Mouse (Mus musculus): ENCODE data around the gene Rdm1. TPM values are rescaled to one million over a fixed set of nuclear protein-coding genes. Genes with fewer than 3 reads are reported as not detected.
A peak's percentile ranks its signal among the peaks of the same experiment; 100 is the strongest.
"Not testable (repeated sequence)": the region's sequence is repeated elsewhere in the genome, so short reads cannot be mapped to it uniquely, and the experiment has no call there.

The Rdm1 gene
- polyA plus RNA-seq, 1 experiment from 2014 or later, result 9.4 TPM

- Histone ChIP-seq H3K9ac (replicated peaks; ENCODE audit: low read depth, low read length) (peak overlapping the region; percentile 46), H3K36me3 (ENCODE audit: control insufficient read depth, insufficient read depth, low read length) (no peaks in the 10 kb centered on the region), H3K4me3 (ENCODE audit: low read depth, low read length) (peak overlapping the region; percentile 56), H3K9me3 (ENCODE audit: control insufficient read depth, low read length) (no peaks in the 10 kb centered on the region), H3K27me3 (ENCODE audit: control insufficient read depth, insufficient read depth, low read length) (no peaks in the 10 kb centered on the region), H3K27ac (ENCODE audit: low read depth, low read length) (peak overlapping the region; percentile 81), H3K4me2 (ENCODE audit: low read depth, low read length) (peak overlapping the region; percentile 81), H3K4me1 (ENCODE audit: control insufficient read depth, insufficient read depth, low read length) (0 out of 2 replicates have a peak, but pooled peaks cover 2% of the 10 kb centered on the region)
- under 1% methylated on average over 33 of the region's 33 CpGs for WGBS
- ATAC-seq (ENCODE audit: low read depth), result peak; percentile 52
These were observed 1.0 kb downstream of the Rdm1 start for GRCm38 (mm10) chr11:101627857-101628559.

DNA sequence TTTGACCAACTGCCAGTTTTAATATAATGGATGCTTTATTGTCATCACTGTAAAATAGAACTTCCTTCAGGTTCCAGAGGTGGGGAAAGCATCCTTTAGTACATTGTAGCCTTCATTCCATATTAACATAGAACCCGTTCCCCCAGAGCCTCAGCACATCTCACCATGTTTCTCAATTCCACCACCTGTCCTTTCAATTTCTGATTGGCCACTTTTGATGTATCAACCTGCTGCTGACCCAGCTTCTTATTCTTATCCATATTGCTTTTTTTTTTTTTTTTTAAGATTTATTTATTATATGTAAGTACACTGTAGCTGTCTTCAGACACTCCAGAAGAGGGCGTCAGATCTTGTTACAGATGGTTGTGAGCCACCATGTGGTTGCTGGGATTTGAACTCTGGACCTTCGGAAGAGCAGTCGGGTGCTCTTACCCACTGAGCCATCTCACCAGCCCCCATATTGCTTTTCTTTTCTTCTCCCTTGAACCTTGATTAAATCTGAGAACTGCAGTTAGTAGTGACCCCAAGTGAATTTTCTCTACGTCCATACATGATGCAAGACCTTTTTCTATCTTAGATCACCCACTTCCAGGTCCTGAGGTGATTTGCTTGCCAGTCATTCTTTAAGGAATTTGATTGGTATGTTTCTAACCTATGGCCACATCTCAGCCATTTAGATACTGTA is 1.9 kb downstream of the Rdm1 start:
- H3K27me3 ChIP-seq (ENCODE audit: control insufficient read depth, insufficient read depth, low read length); H3K27ac ChIP-seq (ENCODE audit: low read depth, low read length); H3K36me3 ChIP-seq (ENCODE audit: control insufficient read depth, insufficient read depth, low read length); H3K9me3 ChIP-seq (ENCODE audit: control insufficient read depth, low read length); H3K4me3 ChIP-seq (ENCODE audit: low read depth, low read length); H3K4me1 ChIP-seq (ENCODE audit: control insufficient read depth, insufficient read depth, low read length); ATAC-seq (ENCODE audit: low read depth); H3K9ac ChIP-seq (replicated peaks; ENCODE audit: low read depth, low read length): not testable (repeated sequence)
- peak overlapping the region; percentile 81 for H3K4me2 ChIP-seq (ENCODE audit: low read depth, low read length)
- WGBS, result 79% methylated on average over 4 of the region's 5 CpGs

- H3K36me3 ChIP-seq (ENCODE audit: control insufficient read depth, insufficient read depth, low read length), result no peaks in the 10 kb centered on the region
- WGBS, result 89% methylated on average over 10 of the region's 10 CpGs
These were observed 8.7 kb downstream of the Rdm1 start for GRCm38 (mm10) chr11:101635660-101636059.

DNA sequence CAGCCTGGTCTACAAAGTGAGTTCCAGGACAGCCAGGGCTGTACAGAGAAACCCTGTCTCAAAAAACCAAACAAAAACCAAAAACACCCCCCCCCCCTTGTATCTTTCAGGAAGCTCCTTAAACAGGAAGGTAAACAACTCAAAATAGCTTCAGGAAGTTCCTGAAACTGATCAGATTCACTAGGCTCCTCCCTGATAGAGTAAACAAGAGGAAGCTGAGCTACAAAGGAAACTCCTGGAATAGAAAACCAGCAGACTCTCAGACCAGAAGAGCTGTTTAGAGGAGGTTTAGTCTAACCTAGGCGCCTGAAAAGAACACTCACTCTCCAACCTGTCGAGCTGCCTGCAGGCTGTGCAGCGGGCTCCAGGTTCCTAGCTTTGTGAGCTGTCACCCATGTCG is 12.8 kb downstream of the Rdm1 start:
- Histone ChIP-seq H3K4me3 (ENCODE audit: low read depth, low read length) (no peak overlapping the region), H3K9ac (replicated peaks; ENCODE audit: low read depth, low read length) (no peak overlapping the region), H3K27ac (ENCODE audit: low read depth, low read length) (no peak overlapping the region), H3K27me3 (ENCODE audit: control insufficient read depth, insufficient read depth, low read length) (no peaks in the 10 kb centered on the region), H3K9me3 (ENCODE audit: control insufficient read depth, low read length) (no peaks in the 10 kb centered on the region), H3K36me3 (ENCODE audit: control insufficient read depth, insufficient read depth, low read length) (no peaks in the 10 kb centered on the region), H3K4me2 (ENCODE audit: low read depth, low read length) (no peak overlapping the region), H3K4me1 (ENCODE audit: control insufficient read depth, insufficient read depth, low read length) (peaks cover 2% of the 10 kb centered on the region; the same call in 1 of the 2 replicates)
- no peak for ATAC-seq (ENCODE audit: low read depth)
- 97% methylated on average over 4 of the region's 4 CpGs for WGBS

More at GRCm38 (mm10) chr11:101635660-101636059, 8.7 kb downstream of the Rdm1 start:
- no peak for ATAC-seq (ENCODE audit: low read depth)
- H3K9ac ChIP-seq (replicated peaks; ENCODE audit: low read depth, low read length), result no peak overlapping the region
- no peaks in the 10 kb centered on the region for H3K27me3 ChIP-seq (ENCODE audit: control insufficient read depth, insufficient read depth, low read length)
- H3K4me2 ChIP-seq (ENCODE audit: low read depth, low read length), result no peak overlapping the region
- peaks cover under 1% of the 10 kb centered on the region; the same call in 1 of the 2 replicates for H3K4me1 ChIP-seq (ENCODE audit: control insufficient read depth, insufficient read depth, low read length)
- no peak overlapping the region for H3K27ac ChIP-seq (ENCODE audit: low read depth, low read length)
- no peaks in the 10 kb centered on the region for H3K9me3 ChIP-seq (ENCODE audit: control insufficient read depth, low read length)
- H3K4me3 ChIP-seq (ENCODE audit: low read depth, low read length), result no peak overlapping the region

DNA sequence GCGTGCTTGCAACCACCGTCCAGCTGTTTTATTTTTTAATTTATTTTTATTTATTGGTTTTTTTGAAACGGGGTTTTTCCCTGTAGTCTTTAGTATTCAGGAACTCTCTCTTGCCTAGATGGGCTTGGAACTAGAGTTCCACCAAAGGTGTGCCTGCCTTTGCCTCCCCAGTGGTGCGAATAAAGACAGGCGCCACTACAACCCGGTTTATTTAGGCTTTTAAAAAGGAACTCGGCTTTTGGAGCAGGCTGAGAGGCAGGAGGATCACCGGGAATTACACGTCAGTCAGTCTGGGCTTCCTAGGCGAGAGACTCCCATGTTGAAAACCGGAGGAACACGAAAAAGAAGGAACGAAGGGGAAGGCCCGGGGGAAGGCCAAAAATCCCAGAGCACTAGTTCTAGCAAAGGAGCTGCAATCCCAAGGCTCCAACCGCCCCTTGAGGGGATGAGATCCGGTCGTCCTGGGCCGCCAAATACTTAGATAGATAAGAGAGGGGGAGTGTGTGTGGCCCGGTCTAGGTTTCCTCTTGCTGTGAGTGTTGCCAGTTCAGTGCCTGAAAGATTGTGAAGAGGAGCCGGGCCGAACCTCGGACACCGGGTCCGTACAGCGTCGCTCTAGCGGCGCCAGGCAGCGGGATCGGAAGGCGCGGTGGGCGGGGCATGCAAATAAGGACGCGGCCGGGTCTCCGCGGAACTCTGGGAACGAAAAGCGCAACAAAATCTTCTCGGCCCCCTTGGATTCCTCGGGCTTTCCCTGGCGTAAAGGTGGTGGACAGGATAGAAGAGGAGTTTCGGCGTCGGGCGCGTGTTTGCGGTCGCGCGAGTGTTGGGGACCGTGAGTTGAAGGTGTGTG is 14.1 kb downstream of the Rdm1 start:
- WGBS, result 5% methylated on average over 48 of the region's 53 CpGs
- not testable (repeated sequence) for H3K27me3 ChIP-seq (ENCODE audit: control insufficient read depth, insufficient read depth, low read length); H3K9me3 ChIP-seq (ENCODE audit: control insufficient read depth, low read length); H3K4me1 ChIP-seq (ENCODE audit: control insufficient read depth, insufficient read depth, low read length); H3K36me3 ChIP-seq (ENCODE audit: control insufficient read depth, insufficient read depth, low read length)
- Histone ChIP-seq H3K9ac (replicated peaks; ENCODE audit: low read depth, low read length) (peak overlapping the region; percentile 42; the same call in 1 of the 2 replicates), H3K4me3 (ENCODE audit: low read depth, low read length) (peak overlapping the region; percentile 25; the same call in 1 of the 2 replicates), H3K4me2 (ENCODE audit: low read depth, low read length) (peak overlapping the region; percentile 44), H3K27ac (ENCODE audit: low read depth, low read length) (peak overlapping the region; percentile 82)
- ATAC-seq (ENCODE audit: low read depth), result peak; percentile 77

- ATAC-seq (ENCODE audit: low read depth), result peak; percentile 77
- not testable (repeated sequence) for H3K4me2 ChIP-seq (ENCODE audit: low read depth, low read length); H3K4me1 ChIP-seq (ENCODE audit: control insufficient read depth, insufficient read depth, low read length); H3K27me3 ChIP-seq (ENCODE audit: control insufficient read depth, insufficient read depth, low read length); H3K36me3 ChIP-seq (ENCODE audit: control insufficient read depth, insufficient read depth, low read length); H3K9me3 ChIP-seq (ENCODE audit: control insufficient read depth, low read length)
- H3K27ac ChIP-seq (ENCODE audit: low read depth, low read length), result peak overlapping the region; percentile 82; the same call in 1 of the 2 replicates
- peak overlapping the region; percentile 42; the same call in 1 of the 2 replicates for H3K9ac ChIP-seq (replicated peaks; ENCODE audit: low read depth, low read length)
- 8% methylated on average over 13 of the region's 26 CpGs for WGBS
- H3K4me3 ChIP-seq (ENCODE audit: low read depth, low read length), result 0 out of 2 replicates have a peak overlapping the region, but pooled peaks have one; percentile 25
These were observed 15.0 kb downstream of the Rdm1 start for GRCm38 (mm10) chr11:101641710-101642642.

DNA sequence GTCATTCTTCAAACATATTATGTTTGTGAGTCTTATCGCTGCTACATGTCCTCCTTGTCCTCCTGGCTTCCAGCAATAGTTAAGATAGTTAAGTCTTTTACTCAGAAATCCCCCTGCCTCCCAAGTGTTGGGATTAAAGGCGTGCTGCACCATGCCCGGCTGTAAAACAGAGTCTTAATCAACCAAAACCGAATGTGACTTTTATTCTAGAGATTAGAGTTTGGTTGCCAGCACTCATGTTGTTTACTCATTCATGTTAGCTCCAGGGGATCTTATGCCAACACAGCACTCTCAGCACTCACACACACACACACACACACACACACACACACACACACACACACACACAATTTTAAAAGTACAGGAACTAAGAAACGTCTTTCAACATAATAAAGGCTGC is 15.9 kb downstream of the Rdm1 start:
- Histone ChIP-seq H3K9ac (replicated peaks; ENCODE audit: low read depth, low read length) (no peak overlapping the region), H3K4me3 (ENCODE audit: low read depth, low read length) (no peak overlapping the region), H3K4me1 (ENCODE audit: control insufficient read depth, insufficient read depth, low read length) (peaks cover 2% of the 10 kb centered on the region; the same call in 1 of the 2 replicates), H3K27ac (ENCODE audit: low read depth, low read length) (no peak overlapping the region), H3K36me3 (ENCODE audit: control insufficient read depth, insufficient read depth, low read length) (no peaks in the 10 kb centered on the region), H3K4me2 (ENCODE audit: low read depth, low read length) (no peak overlapping the region), H3K27me3 (ENCODE audit: control insufficient read depth, insufficient read depth, low read length) (no peaks in the 10 kb centered on the region), H3K9me3 (ENCODE audit: control insufficient read depth, low read length) (no peaks in the 10 kb centered on the region)
- WGBS, result 58% methylated on average over 5 of the region's 5 CpGs
- no peak for ATAC-seq (ENCODE audit: low read depth)

GRCm38 (mm10) chr11:101644591-101644990 is 17.6 kb downstream of the Rdm1 start:
- no peak overlapping the region for H3K4me3 ChIP-seq (ENCODE audit: low read depth, low read length)
- no peaks in the 10 kb centered on the region for H3K36me3 ChIP-seq (ENCODE audit: control insufficient read depth, insufficient read depth, low read length)
- no peak overlapping the region for H3K9ac ChIP-seq (replicated peaks; ENCODE audit: low read depth, low read length)
- H3K9me3 ChIP-seq (ENCODE audit: control insufficient read depth, low read length), result no peaks in the 10 kb centered on the region
- peaks cover 2% of the 10 kb centered on the region; the same call in 1 of the 2 replicates for H3K4me1 ChIP-seq (ENCODE audit: control insufficient read depth, insufficient read depth, low read length)
- H3K27me3 ChIP-seq (ENCODE audit: control insufficient read depth, insufficient read depth, low read length), result no peaks in the 10 kb centered on the region
- H3K4me2 ChIP-seq (ENCODE audit: low read depth, low read length), result no peak overlapping the region
- 60% methylated on average over 3 of the region's 3 CpGs for WGBS
- no peak for ATAC-seq (ENCODE audit: low read depth)
- H3K27ac ChIP-seq (ENCODE audit: low read depth, low read length), result no peak overlapping the region; the same call in 1 of the 2 replicates
